Mouse (Mus musculus) hindbrain, embryonic 11.5 days (tissue): ENCODE data around the gene Hdhd3. TPM values are rescaled to one million over a fixed set of nuclear protein-coding genes. Genes with fewer than 3 reads are reported as not detected.

Source experiments
- ATAC-seq: fragments of 200-750 bp; cut with Nextera tagmentation; 2 replicates; pipeline ENCODE4 v1.8.0; 2017; ENCODE audit warnings: mild to moderate bottlenecking, moderate TSS enrichment, moderate library complexity; ENCODE audit not compliant: low FRiP score
- DNase-seq: peaks from one replicate; pipeline ENCODE4 v3.0.0-alpha.2; 2015; ENCODE audit warnings: low spot score
- H3K27ac ChIP-seq: fragments of 300-500 bp; sonication (generic); 2 replicates; pipeline ENCODE4 v1.5.1; 2014; ENCODE audit warnings: mild to moderate bottlenecking, low read depth, low read length
- H3K27me3 ChIP-seq: fragments of 300-500 bp; sonication (generic); 2 replicates; pipeline ENCODE4 v1.6.1; 2014; ENCODE audit warnings: mild to moderate bottlenecking, low read length, moderate library complexity, mixed read lengths; ENCODE audit not compliant: control insufficient read depth, insufficient read depth
- H3K36me3 ChIP-seq: fragments of 300-500 bp; sonication (generic); 2 replicates; pipeline ENCODE4 v1.6.1; 2014; ENCODE audit warnings: mild to moderate bottlenecking, low read length, moderate library complexity, mixed read lengths; ENCODE audit not compliant: control insufficient read depth, insufficient read depth
- H3K4me1 ChIP-seq: fragments of 300-500 bp; sonication (generic); replicated peaks from 2 replicates; pipeline ENCODE4 v1.6.1; 2014; ENCODE audit warnings: low read length, mixed read lengths; ENCODE audit not compliant: control insufficient read depth, insufficient read depth
- H3K4me2 ChIP-seq: fragments of 300-500 bp; sonication (generic); replicated peaks from 2 replicates; pipeline ENCODE4 v1.6.1; 2014; ENCODE audit warnings: mild to moderate bottlenecking, low read depth, low read length
- H3K4me3 ChIP-seq: fragments of 300-500 bp; sonication (generic); 2 replicates; pipeline ENCODE4 v1.5.1; 2014; ENCODE audit warnings: low read depth, low read length
- H3K9ac ChIP-seq: fragments of 300-500 bp; sonication (generic); 2 replicates; pipeline ENCODE4 v1.6.1; 2014; ENCODE audit warnings: low read depth, low read length
- H3K9me3 ChIP-seq: fragments of 300-500 bp; sonication (generic); 2 replicates; pipeline ENCODE4 v1.6.1; 2016; ENCODE audit warnings: low read length; ENCODE audit not compliant: control insufficient read depth
- WGBS: fragments of 180-500 bp; shearing (Covaris S2); extraction: QIAGEN DNeasy Blood & Tissue Kit; methylation state at CpG from one replicate; pipeline ENCODE4 v1.1.7; 2014; 5-methylcytosine and 5-hydroxymethylcytosine counted together
- polyA plus RNA-seq: library from polyadenylated mRNA; unstranded; fragments of >200 nt; fragmentation: Nextera tagmentation; extraction: Ambion mirVana; gene quantifications from 2 replicates; pipeline ENCODE4 v1.2.1, GENCODE M21; 2014

The Hdhd3 gene
- polyA plus RNA-seq, 1 experiment from 2014 or later: 13.7 TPM

DNA sequence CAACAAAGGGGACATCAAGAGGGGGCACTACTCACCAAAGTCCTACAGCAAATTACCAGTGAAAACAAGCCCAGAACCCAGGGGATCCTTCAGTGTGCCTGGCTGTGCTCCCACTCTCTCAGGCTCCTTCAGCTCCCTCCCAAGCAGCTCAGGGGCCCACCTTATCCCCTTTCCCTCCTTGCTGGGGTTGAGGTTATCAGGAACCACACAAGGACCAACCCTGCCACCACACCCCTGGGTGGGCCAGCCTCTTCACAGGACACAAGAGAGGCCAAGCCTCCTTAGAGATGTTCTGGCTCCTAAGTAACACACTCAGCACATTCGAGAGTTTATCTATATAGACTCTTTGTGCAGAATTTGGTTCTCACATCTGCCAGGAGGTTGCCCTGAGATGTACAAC lies 13.3 kb upstream of the Hdhd3 start:
- Histone ChIP-seq H3K4me3 (no peak overlapping the region), H3K4me2 (no peak overlapping the region), H3K27ac (no peak overlapping the region), H3K9ac (no peak overlapping the region), H3K36me3 (no peaks in the 10 kb centered on the region), H3K27me3 (no peaks in the 10 kb centered on the region), H3K4me1 (peaks cover 3% of the 10 kb centered on the region; the same call in 1 of the 2 replicates), H3K9me3 (no peaks in the 10 kb centered on the region)
- no peak for ATAC-seq
- WGBS: 92% methylated on average over 1 of the region's 1 CpGs
- DNase-seq: no peak

DNA sequence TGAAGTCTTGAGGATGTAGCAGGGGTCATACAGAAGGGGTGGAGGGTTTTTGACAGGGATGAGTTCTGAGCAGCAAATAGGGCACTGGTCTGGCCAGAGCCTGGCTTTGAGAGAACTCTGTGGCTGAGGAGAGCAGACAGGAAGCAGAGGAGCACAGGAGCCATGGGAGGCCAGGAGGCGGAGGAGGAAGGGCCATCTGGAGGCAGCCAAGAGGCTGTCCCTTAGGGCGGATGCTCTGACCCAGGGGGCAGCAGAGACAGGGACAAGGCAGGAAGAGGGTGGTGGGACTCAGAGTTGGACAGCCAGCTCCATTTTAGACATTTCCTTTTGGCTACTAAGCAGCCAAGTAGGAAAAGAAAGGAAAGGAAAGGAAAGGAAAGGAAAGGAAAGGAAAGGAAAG lies 12.8 kb upstream of the Hdhd3 start:
- WGBS: 30% methylated on average over 2 of the region's 2 CpGs
- Histone ChIP-seq H3K4me3 (no peak overlapping the region), H3K4me1 (peaks cover 3% of the 10 kb centered on the region; the same call in 1 of the 2 replicates), H3K27ac (no peak overlapping the region), H3K27me3 (no peaks in the 10 kb centered on the region), H3K36me3 (no peaks in the 10 kb centered on the region), H3K4me2 (no peak overlapping the region), H3K9me3 (no peaks in the 10 kb centered on the region), H3K9ac (no peak overlapping the region)
- DNase-seq (no peak), ATAC-seq (no peak)

DNA sequence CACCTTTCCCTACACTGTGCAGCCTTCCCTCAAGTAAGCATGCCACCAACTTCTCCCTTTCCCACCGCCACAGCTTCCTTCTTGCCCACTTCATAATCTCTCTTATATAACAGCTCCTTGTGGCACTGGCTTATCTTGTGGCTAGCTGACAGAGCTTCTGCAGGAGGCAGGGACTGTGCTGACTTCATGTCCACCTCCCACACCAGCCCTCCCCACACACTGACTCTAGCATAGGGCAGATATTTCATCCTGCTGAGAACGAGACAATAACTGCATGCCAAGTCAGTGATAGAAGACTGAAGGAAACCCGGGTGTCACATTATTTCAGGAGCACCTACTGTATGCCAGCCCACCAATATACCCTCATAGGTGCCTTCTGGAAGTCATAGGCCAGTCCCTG lies 12.2 kb upstream of the Hdhd3 start:
- no peak overlapping the region for H3K27ac ChIP-seq
- peaks cover 3% of the 10 kb centered on the region; the same call in 1 of the 2 replicates for H3K4me1 ChIP-seq
- H3K9me3 ChIP-seq: no peaks in the 10 kb centered on the region
- WGBS: 81% methylated on average over 3 of the region's 3 CpGs
- no peak for DNase-seq
- H3K4me2 ChIP-seq: no peak overlapping the region
- H3K4me3 ChIP-seq: no peak overlapping the region
- H3K36me3 ChIP-seq: no peaks in the 10 kb centered on the region
- H3K9ac ChIP-seq: no peak overlapping the region
- ATAC-seq: no peak
- no peaks in the 10 kb centered on the region for H3K27me3 ChIP-seq

DNA sequence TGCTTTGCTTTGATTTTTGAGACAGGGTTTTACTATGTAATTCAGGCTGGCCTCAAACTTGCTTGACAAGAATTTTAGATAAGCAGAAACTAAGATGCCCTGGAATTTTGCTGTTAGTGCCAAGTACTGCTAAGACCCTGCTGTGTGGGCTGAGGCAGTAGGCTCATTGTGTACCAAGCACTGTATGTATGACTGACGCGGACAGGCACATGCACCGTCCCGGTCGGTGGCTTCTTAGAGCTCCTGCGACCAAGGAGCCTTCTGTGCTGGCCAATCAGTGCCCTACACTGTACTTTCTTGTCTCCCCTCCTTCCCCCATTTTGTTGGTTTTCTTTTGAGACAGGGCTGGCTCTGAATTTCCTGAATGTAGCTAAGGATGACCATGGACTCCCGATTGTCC lies 11.7 kb upstream of the Hdhd3 start:
- Histone ChIP-seq H3K27me3 (no peaks in the 10 kb centered on the region), H3K4me3 (no peak overlapping the region), H3K4me2 (no peak overlapping the region), H3K9me3 (no peaks in the 10 kb centered on the region), H3K36me3 (no peaks in the 10 kb centered on the region), H3K9ac (no peak overlapping the region), H3K4me1 (peaks cover 3% of the 10 kb centered on the region; the same call in 1 of the 2 replicates), H3K27ac (no peak overlapping the region)
- WGBS: 93% methylated on average over 7 of the region's 7 CpGs
- DNase-seq (no peak), ATAC-seq (no peak)

DNA sequence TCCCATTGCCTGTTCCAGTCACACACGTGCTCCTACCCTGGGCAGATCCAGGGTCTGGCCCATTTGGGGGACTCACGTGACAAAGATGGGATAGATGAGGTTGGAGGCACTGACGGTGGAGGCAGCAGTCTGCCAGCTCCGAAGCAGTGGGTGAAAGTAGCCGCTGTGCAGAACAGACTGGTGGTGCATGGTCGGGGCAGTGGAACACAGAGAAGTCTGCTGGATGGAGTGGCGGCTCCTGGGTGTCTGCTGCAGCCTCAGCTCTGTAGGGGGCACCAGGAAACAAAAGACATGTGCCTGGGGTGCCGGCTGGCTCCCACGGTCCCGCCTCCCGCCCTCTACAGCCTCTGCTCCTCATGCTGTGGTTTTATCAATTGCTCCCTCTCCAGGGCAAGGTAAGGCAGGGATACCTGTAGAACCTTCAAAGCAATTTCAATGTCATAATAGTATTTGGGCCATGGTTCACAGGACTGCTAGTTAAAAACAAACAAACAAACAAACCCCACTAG lies 10.8 kb upstream of the Hdhd3 start:
- Histone ChIP-seq H3K4me3 (no peak overlapping the region), H3K4me1 (peaks cover 3% of the 10 kb centered on the region; the same call in 1 of the 2 replicates), H3K9me3 (no peaks in the 10 kb centered on the region), H3K36me3 (no peaks in the 10 kb centered on the region), H3K9ac (no peak overlapping the region), H3K27me3 (no peaks in the 10 kb centered on the region), H3K4me2 (no peak overlapping the region), H3K27ac (no peak overlapping the region)
- WGBS: 60% methylated on average over 11 of the region's 11 CpGs
- DNase-seq (no peak), ATAC-seq (no peak)

DNA sequence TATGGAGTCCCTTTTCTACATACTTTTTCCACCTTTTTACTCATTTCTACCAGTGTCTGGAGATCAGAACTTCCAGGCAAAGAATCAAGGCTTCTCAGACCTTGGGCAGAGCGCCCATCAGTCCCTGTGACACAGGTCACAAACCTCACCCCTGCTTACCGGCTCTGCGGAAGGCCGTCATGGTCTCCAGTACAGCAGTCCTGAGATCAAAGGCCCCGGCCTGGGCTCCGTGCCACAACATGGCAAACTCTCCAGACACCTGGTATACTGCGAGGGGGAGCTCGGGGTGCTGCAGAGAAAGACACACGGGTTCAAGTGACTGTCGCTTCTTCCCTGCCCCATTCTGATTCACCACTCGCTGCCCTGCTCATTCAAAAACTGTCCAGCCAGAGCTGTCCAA lies 6.7 kb upstream of the Hdhd3 start:
- no peaks in the 10 kb centered on the region for H3K36me3 ChIP-seq
- H3K9ac ChIP-seq: no peak overlapping the region

DNA sequence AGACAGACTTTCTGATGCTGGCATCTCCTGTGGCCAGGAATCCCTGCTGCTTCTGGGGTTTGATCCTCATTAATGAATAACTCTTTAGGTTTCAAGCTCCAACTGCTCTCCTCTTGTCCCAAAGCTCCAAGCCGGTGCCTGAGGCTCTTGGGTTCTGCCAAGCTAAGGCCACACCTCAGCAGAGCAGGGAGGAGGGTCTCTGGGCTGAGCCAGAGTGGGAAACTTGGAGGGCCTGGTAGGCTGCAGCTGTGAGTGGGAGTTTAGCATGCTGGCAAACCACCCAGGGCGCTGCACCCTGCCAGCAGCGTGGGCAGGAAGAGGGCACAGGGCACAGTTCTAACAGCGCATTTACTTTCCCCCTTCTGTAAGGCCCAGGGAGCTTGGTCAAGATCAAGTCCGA lies 5.6 kb upstream of the Hdhd3 start:
- H3K27ac ChIP-seq: no peak overlapping the region
- no peaks in the 10 kb centered on the region for H3K36me3 ChIP-seq
- no peaks in the 10 kb centered on the region for H3K9me3 ChIP-seq
- no peak overlapping the region for H3K4me2 ChIP-seq
- WGBS: 83% methylated on average over 5 of the region's 5 CpGs
- no peak for DNase-seq
- H3K9ac ChIP-seq: no peak overlapping the region
- ATAC-seq: no peak
- H3K4me3 ChIP-seq: no peak overlapping the region
- H3K27me3 ChIP-seq: no peaks in the 10 kb centered on the region
- no peaks in the 10 kb centered on the region for H3K4me1 ChIP-seq

More for the DNA sequence above, 6.7 kb upstream of the Hdhd3 start:
- DNase-seq (no peak), ATAC-seq (no peak)
- Histone ChIP-seq H3K9me3 (no peaks in the 10 kb centered on the region), H3K27ac (no peak overlapping the region), H3K4me1 (no peaks in the 10 kb centered on the region), H3K4me3 (no peak overlapping the region), H3K27me3 (no peaks in the 10 kb centered on the region), H3K4me2 (no peak overlapping the region)
- 95% methylated on average over 11 of the region's 11 CpGs for WGBS

DNA sequence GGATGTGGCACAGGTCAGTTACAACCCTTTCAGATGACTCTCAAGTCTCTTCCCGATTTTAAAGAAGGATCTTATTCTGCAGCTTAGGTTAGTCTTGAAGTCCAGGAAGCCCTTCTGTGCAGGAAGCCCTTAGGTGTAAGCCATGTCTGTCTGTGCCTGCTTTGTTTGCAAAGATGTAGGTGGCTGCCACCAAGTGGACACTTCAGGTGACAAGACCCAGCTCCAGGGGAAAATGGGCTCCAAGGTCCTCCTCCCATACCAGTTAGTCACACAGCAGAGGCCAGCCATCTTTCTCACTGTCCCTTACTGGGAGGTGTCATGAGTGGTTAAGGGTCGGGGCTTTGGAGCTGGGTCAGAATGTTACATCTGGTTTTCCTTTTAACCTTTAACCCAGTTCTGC lies 3.5 kb upstream of the Hdhd3 start:
- 60% methylated on average over 2 of the region's 2 CpGs for WGBS
- DNase-seq (no peak), ATAC-seq (no peak)
- Histone ChIP-seq H3K4me3 (no peak overlapping the region), H3K9me3 (no peaks in the 10 kb centered on the region), H3K4me1 (no peaks in the 10 kb centered on the region), H3K36me3 (no peaks in the 10 kb centered on the region), H3K27me3 (no peaks in the 10 kb centered on the region), H3K27ac (no peak overlapping the region), H3K9ac (no peak overlapping the region), H3K4me2 (no peak overlapping the region)

DNA sequence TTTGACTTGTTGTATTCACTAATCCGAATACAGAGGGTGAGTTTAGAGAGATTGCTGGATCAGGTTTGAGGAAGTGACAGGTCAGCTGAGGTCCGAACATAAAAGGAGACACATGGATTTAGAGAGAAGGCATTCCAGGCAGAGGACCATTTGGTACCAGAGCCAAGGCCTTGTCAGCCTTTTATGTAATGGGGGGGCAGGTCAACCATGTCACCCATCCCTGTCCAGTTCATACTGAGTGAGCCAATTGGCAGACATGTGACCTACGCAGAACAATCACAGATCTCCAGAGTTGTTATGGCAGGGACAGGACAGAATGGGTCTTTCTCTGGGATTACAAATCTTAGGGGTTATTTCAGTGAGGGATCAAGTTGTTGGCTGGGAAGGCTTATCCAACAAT lies 2.7 kb upstream of the Hdhd3 start:
- no peak overlapping the region for H3K9ac ChIP-seq
- DNase-seq (no peak), ATAC-seq (no peak)
- no peak overlapping the region for H3K27ac ChIP-seq
- WGBS: 86% methylated on average over 3 of the region's 3 CpGs
- no peaks in the 10 kb centered on the region for H3K27me3 ChIP-seq
- H3K36me3 ChIP-seq: no peaks in the 10 kb centered on the region
- H3K4me2 ChIP-seq: no peak overlapping the region
- no peaks in the 10 kb centered on the region for H3K4me1 ChIP-seq
- H3K4me3 ChIP-seq: no peak overlapping the region
- no peaks in the 10 kb centered on the region for H3K9me3 ChIP-seq
